Mouse (Mus musculus) myocyte (in vitro differentiated cells): ENCODE data around the gene Arhgef40. TPM values are rescaled to one million over a fixed set of nuclear protein-coding genes. Genes with fewer than 3 reads are reported as not detected.

Experiments
- H3K27me3 ChIP-seq: one replicate; pipeline ENCODE4 v1.6.1; 2011; ENCODE audit not compliant: control insufficient read depth, insufficient read depth, insufficient read length
- H3K36me3 ChIP-seq: one replicate; pipeline ENCODE4 v1.6.1; 2011; ENCODE audit not compliant: control insufficient read depth, insufficient read depth
- H3K4me2 ChIP-seq: one replicate; pipeline ENCODE4 v1.6.1; 2011; ENCODE audit warnings: low read depth, control low read depth
- H3K4me3 ChIP-seq: one replicate; pipeline ENCODE4 v1.5.1; 2011; ENCODE audit warnings: mild to moderate bottlenecking, control low read depth, moderate library complexity
- H3K79me2 ChIP-seq: one replicate; pipeline ENCODE4 v1.6.1; 2011; ENCODE audit not compliant: control insufficient read depth, insufficient read depth
- H3ac ChIP-seq: one replicate; pipeline ENCODE4 v1.6.1; 2011; ENCODE audit not compliant: control insufficient read depth, insufficient read length
- CEBPB ChIP-seq: IDR thresholded peaks from 2 replicates; pipeline ENCODE4 v1.6.1; 2011; ENCODE audit warnings: mild to moderate bottlenecking, moderate library complexity; ENCODE audit not compliant: poor library complexity, insufficient read depth, severe bottlenecking
- E2F4 ChIP-seq: IDR thresholded peaks from one replicate; pipeline ENCODE4 v1.6.1; 2011; ENCODE audit warnings: mild to moderate bottlenecking, control low read depth, moderate library complexity; ENCODE audit not compliant: insufficient read depth
- MAX ChIP-seq: IDR thresholded peaks from one replicate; pipeline ENCODE4 v1.6.1; 2011; ENCODE audit warnings: low read depth, mild to moderate bottlenecking, control low read depth
- MYOD1 ChIP-seq, 3 experiments: IDR thresholded peaks; one replicate each; pipeline ENCODE4 v1.6.1; 2011; ENCODE audit warnings: control low read depth in 2 of 3, low read depth in 2 of 3, mild to moderate bottlenecking in 2 of 3, moderate library complexity in 1 of 3; ENCODE audit not compliant: insufficient read length in 2 of 3, control insufficient read depth in 1 of 3
- MYOG ChIP-seq, 3 experiments: IDR thresholded peaks; one replicate each; pipeline ENCODE4 v1.6.1; 2011; ENCODE audit warnings: control low read depth in 2 of 3, low read depth in 2 of 3, mild to moderate bottlenecking in 2 of 3; ENCODE audit not compliant: insufficient read length in 2 of 3, control insufficient read depth in 1 of 3, insufficient read depth in 1 of 3
- POLR2A ChIP-seq: IDR thresholded peaks from one replicate; pipeline ENCODE4 v1.6.1; 2011; ENCODE audit warnings: low read depth, mild to moderate bottlenecking, control low read depth, moderate library complexity; ENCODE audit not compliant: insufficient read length
- POLR2AphosphoS2 ChIP-seq: IDR thresholded peaks from one replicate; pipeline ENCODE4 v1.6.1; 2011; ENCODE audit warnings: low read depth, control low read depth; ENCODE audit not compliant: insufficient read length
- REST ChIP-seq: IDR thresholded peaks from one replicate; pipeline ENCODE4 v1.6.1; 2011; ENCODE audit warnings: mild to moderate bottlenecking, control low read depth, moderate library complexity; ENCODE audit not compliant: insufficient read depth, insufficient read length
- SRF ChIP-seq: IDR thresholded peaks from one replicate; pipeline ENCODE4 v1.6.1; 2011; ENCODE audit warnings: low read depth; ENCODE audit not compliant: control insufficient read depth, insufficient read length
- TCF12 ChIP-seq: IDR thresholded peaks from one replicate; pipeline ENCODE4 v1.6.1; 2011; ENCODE audit warnings: mild to moderate bottlenecking, control low read depth; ENCODE audit not compliant: poor library complexity, insufficient read depth, severe bottlenecking
- TCF3 ChIP-seq: IDR thresholded peaks from one replicate; pipeline ENCODE4 v1.6.1; 2011; ENCODE audit warnings: low read depth, control low read depth; ENCODE audit not compliant: insufficient read length
- USF1 ChIP-seq: IDR thresholded peaks from one replicate; pipeline ENCODE4 v1.6.1; 2011; ENCODE audit warnings: low read depth, mild to moderate bottlenecking, control low read depth, moderate library complexity
- polyA plus RNA-seq: library from polyadenylated mRNA; unstranded; fragments of >200 nt; fragmentation: generic; extraction: Trizol; gene quantifications from one replicate; pipeline ENCODE4 v1.2.1, GENCODE M21; 2012; ENCODE audit warnings: missing spikeins

Arhgef40 gene
- polyA plus RNA-seq, 1 experiment: 35.0 TPM

- no peak overlapping the region for H3K4me2 ChIP-seq
- no peak for TF ChIP-seq E2F4
- TF ChIP-seq SRF: no peak
- TF ChIP-seq USF1: no peak
- TF ChIP-seq TCF12: no peak
- no peak for TF ChIP-seq POLR2A
- no peak for TF ChIP-seq MYOG (IDR thresholded peaks at IDR 0.05; ENCODE audit: control insufficient read depth in 1 of 3, insufficient read depth in 1 of 3, insufficient read length in 2 of 3, low read depth in 2 of 3)
- TF ChIP-seq TCF3: no peak
- TF ChIP-seq MAX: no peak
- no peak for TF ChIP-seq REST
- no peak for TF ChIP-seq CEBPB
- no peak for TF ChIP-seq MYOD1 (IDR thresholded peaks at IDR 0.05; ENCODE audit: control insufficient read depth in 1 of 3, insufficient read length in 2 of 3, low read depth in 2 of 3)
- no peak overlapping the region for H3ac ChIP-seq
- peaks cover 10% of the 10 kb centered on the region for H3K79me2 ChIP-seq
- H3K36me3 ChIP-seq: peaks cover 3% of the 10 kb centered on the region
- H3K4me3 ChIP-seq: no peak overlapping the region
- H3K27me3 ChIP-seq: no peaks in the 10 kb centered on the region
Observed at GRCm38 (mm10) chr14:51989461-51989970, 5.0 kb downstream of the Arhgef40 start.

GRCm38 (mm10) chr14:51994453-51994852, 9.9 kb downstream of the Arhgef40 start:
- Histone ChIP-seq H3K36me3 (peaks cover 30% of the 10 kb centered on the region), H3K79me2 (no peaks in the 10 kb centered on the region), H3K4me3 (no peak overlapping the region), H3ac (no peak overlapping the region), H3K27me3 (no peaks in the 10 kb centered on the region), H3K4me2 (no peak overlapping the region)
- TF ChIP-seq E2F4: no peak
- no peak for TF ChIP-seq POLR2A
- TF ChIP-seq MYOG (IDR thresholded peaks at IDR 0.05; ENCODE audit: control insufficient read depth in 1 of 3, insufficient read depth in 1 of 3, insufficient read length in 2 of 3, low read depth in 2 of 3): no peak
- no peak for TF ChIP-seq USF1
- no peak for TF ChIP-seq SRF
- no peak for TF ChIP-seq POLR2AphosphoS2
- no peak for TF ChIP-seq MYOD1 (IDR thresholded peaks at IDR 0.05; ENCODE audit: control insufficient read depth in 1 of 3, insufficient read length in 2 of 3, low read depth in 2 of 3)
- TF ChIP-seq CEBPB: no peak
- no peak for TF ChIP-seq REST
- TF ChIP-seq TCF12: no peak
- no peak for TF ChIP-seq TCF3
- TF ChIP-seq MAX: no peak

- Histone ChIP-seq H3ac (no peak overlapping the region), H3K4me3 (no peak overlapping the region), H3K79me2 (no peaks in the 10 kb centered on the region), H3K36me3 (peaks cover 30% of the 10 kb centered on the region), H3K27me3 (no peaks in the 10 kb centered on the region), H3K4me2 (no peak overlapping the region)
- TF ChIP-seq POLR2AphosphoS2: no peak
- TF ChIP-seq MYOD1 (IDR thresholded peaks at IDR 0.05; ENCODE audit: control insufficient read depth in 1 of 3, insufficient read length in 2 of 3, low read depth in 2 of 3): no peak
- no peak for TF ChIP-seq CEBPB
- no peak for TF ChIP-seq TCF12
- TF ChIP-seq USF1: no peak
- TF ChIP-seq SRF: no peak
- no peak for TF ChIP-seq REST
- no peak for TF ChIP-seq MAX
- TF ChIP-seq POLR2A: no peak
Observed at GRCm38 (mm10) chr14:51995219-51995871, 10.8 kb downstream of the Arhgef40 start.

- no peak overlapping the region for H3ac ChIP-seq
- no peak overlapping the region for H3K4me2 ChIP-seq
- no peaks in the 10 kb centered on the region for H3K79me2 ChIP-seq
- TF ChIP-seq CEBPB: no peak
- no peak for TF ChIP-seq REST
- TF ChIP-seq SRF: no peak
- no peak for TF ChIP-seq TCF12
- no peak for TF ChIP-seq POLR2A
- TF ChIP-seq E2F4: no peak
- no peak for TF ChIP-seq POLR2AphosphoS2
- TF ChIP-seq MYOG (IDR thresholded peaks at IDR 0.05; ENCODE audit: control insufficient read depth in 1 of 3, insufficient read depth in 1 of 3, insufficient read length in 2 of 3, low read depth in 2 of 3): no peak
- TF ChIP-seq MYOD1 (IDR thresholded peaks at IDR 0.05; ENCODE audit: control insufficient read depth in 1 of 3, insufficient read length in 2 of 3, low read depth in 2 of 3): no peak
- no peak for TF ChIP-seq MAX
- TF ChIP-seq TCF3: no peak
- TF ChIP-seq USF1: no peak
- peaks cover 30% of the 10 kb centered on the region for H3K36me3 ChIP-seq
- H3K4me3 ChIP-seq: no peak overlapping the region
- no peaks in the 10 kb centered on the region for H3K27me3 ChIP-seq
Observed at GRCm38 (mm10) chr14:51996231-51996841, 11.8 kb downstream of the Arhgef40 start.
